Mouse (Mus musculus) fat pad, adult 2 months (tissue): Measurements from ENCODE around the gene Iqschfp.

ENCODE experiments used
- DNase-seq: peaks from one replicate; pipeline ENCODE4 v3.0.0-alpha.2; 2011; ENCODE audit warnings: low read depth, low spot score; ENCODE audit errors: extremely low read depth

The Iqschfp gene

DNA sequence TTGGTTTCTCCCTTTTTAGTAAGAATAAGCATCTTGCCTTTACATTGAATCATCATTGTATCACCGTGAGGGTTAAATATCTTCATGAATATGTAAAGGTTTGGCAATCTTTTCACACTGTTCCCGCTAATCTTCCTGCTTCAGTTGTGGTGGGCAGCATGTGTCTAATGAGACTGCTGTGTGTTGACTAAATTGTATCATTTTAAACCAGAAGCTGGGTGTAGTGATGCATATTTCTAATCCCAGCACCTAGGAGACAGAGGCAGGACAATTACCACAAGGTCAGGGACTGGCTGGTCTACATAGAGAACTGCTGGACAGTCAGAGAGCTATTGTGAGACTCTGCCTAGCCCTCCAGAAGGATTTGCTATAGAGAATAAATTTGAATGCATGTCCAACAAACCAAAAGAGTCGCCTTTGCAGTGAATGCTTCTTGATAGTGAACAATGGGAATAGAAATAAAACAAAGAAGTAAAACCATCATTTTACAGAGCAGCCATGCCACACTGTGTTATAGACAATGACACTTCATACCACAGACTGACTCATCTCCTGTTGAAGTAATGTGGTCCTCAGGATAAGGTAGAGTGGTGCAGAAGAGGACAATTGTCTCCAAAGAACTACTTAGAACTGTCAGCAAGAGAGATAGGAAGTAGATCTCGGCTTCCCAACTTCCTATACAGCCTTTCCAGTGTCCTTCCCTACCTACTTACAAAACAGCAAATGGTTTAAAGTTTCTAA lies 310.3 kb downstream of the Iqschfp start:
- no peak for DNase-seq

DNA sequence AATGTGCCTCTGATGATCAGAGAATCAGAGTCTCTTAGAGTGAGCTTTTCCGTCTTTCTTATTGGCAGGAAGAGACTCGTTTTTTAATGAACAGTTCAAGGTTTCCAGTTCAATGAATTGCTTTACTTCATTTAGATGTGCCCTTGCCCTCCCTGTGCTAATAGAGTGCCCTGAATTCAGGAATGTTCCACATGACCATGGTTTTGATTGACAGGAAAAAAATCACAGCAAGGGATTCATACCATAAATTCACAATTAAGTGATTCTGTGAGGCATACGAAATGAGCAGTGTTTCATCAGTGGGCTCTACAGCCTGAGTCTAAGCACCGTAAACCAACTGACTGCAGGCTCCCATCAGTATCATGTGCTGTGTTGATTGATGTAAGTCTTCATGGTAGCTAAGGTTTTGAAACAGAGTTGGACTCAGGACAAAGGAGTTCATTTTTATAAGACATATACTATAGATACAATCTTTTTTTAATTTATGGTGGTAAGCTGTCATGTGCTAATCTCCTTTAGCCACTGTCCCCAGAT lies 312.0 kb downstream of the Iqschfp start:
- no peak for DNase-seq

DNA sequence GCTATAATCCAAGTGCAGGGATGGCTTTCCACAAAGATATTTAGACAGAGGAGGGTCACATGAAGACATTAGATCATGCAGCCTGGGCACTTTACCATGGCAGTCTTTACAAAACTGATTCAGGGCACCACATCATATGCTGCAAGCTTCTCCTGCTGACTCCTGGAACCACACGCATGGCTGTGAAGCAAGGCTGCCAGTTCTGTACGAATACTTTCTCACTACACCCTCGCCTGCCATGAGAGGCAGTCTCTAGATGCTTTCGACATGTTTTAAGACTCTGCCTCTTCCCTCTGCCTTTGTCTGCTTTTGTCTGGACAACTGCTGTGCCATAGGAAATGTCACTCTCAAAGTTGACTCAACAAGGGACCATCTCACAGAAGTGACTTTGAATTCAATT lies 318.4 kb downstream of the Iqschfp start:
- no peak for DNase-seq

DNA sequence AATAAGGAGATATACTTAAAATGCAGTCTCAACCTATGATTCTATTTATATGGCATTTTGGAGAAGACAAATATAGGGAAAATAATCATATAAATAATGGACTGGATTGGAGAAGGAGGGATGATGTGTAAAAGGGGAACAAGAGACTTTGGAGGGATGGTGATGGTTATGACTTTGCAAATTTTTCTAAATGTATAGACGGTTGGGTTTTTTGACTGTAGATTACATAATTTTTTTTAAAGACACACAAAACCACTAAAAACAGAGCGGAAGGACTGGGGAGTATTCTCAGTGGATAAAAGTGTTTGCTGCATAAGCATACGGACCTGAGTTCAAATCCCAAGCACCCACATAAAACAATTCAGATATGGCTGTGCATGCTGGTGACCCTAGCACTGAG lies 329.4 kb downstream of the Iqschfp start:
- DNase-seq, result no peak

DNA sequence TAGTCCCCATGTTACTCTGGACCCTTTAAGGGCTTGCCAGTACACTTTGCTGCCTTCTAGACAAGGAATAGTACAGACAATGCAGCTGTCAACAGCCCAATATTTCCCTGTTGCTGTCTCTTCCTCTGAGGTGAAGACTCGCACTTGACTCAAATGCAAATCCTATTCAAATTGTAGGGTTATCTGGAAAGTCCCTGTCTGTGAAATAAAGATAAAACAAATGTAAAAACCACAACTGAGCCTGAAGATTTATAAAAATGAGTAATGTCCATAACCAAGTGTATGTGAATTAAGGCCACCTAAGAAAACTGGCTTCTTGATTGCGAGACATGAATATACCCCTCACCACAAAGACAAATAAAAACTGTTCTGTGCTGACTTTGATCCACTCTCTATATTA lies 347.9 kb downstream of the Iqschfp start:
- no peak for DNase-seq

DNA sequence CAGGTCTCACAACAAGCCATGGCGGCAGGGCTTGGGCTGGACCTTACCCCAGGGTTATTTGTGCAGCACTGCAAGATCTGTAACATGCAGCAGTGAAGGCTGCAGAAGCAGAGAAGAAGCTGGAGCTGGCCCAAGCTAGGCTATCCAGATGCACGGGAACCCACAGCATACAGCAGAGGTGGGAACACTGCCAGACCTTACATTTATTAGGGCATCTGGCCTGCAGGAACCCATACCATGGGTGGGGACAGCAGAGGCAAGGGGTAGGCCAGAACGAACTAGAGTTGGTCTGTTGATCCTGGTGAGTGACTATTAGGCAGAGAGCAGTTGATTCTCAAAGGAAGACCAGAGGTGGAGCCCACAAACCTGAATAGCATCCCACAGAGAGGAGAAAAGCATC lies 351.2 kb downstream of the Iqschfp start:
- no peak for DNase-seq

DNA sequence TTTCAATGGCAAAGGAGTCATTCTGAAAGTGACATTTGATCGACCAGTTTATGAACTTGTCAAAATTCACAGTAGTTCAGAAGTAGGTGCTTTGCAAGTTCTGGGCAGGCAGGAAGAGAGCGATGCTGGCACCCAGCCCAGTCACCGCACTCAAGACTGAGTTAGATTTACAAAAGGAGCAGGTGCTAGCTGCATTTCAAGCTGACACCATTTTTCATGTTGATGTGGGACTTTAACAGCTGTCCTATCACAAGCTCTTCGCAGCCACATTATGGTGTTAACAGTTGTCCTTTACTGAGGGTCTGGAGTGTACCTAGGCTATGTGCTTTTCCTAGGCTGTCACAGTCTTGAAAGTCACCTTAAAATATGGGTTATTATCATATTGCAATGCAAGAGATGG lies 354.1 kb downstream of the Iqschfp start:
- DNase-seq, result no peak

DNA sequence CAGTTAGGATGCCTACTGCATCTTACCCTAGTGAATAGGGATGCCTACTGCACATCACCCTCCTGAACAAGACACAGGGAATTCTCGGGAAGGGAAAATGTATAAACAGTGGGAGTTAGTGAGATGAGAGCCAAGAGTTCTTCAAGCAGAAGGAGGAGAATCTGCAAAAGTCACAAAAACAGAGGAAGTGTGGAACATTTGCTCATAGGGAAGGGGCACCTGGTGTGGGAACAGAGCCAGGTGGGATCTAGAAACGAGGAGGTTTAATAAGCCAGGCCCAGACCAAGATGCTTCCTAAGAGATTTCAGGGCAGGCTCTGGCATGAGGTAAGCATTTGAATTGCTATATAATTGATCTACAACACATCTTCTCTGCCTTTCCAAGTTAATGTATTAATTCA lies 358.6 kb downstream of the Iqschfp start:
- no peak for DNase-seq

DNA sequence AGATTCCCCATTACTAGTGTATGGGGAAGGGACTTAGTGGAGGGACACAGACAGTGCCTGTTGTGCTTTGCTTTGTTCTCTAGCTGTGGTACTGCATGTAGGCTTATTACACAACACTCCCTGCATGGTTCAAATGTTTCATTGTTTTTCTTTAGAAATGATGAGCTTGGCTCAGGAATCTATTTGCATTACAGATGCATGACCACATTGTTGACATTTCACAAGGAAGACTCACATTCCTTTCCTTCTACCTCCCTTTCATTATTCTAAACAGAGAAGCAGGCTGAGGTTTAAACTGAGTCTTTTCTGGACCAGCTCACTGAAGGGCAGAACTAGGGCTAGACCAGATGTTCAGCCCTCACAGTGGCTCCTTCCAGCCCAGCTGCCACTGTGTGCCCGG lies 360.3 kb downstream of the Iqschfp start:
- no peak for DNase-seq

DNA sequence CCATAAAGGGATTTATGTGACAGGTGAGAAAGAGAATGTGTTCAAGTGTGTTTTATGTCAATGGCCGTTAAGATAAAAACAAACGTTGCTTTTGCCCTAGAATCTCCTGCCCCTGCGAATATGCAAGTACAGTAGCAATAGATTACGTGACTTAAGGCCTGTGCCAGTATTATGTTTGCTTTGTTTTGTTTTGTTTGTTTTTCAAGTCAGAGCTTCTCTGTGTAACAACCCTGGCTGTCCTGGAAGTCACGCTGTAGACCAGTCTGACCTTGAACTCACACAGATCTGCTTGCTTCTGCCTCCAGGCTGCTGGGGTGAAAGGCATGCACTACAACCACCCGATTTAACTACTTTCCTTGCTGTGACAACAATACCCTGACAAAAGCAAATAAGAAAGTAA lies 370.3 kb downstream of the Iqschfp start:
- DNase-seq, result no peak

DNA sequence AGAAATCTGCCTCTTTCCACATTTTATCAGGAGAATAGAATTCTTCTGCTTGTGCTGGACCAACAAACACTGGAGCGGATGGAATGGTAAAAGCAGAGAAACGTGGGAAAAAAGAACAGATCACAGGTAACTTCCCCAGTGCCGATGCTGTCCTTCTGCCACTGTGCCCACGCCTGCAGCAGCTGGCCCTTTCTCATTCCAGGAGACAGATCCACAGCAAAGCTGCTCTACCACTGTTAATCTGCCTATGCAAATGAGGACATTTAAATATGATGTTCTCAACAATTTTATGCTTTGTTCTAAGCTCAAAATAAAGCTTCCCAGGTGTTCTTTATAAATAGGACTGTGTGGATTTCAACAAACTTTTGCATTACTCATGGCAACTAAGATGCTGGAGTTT lies 375.9 kb downstream of the Iqschfp start:
- DNase-seq, result no peak

DNA sequence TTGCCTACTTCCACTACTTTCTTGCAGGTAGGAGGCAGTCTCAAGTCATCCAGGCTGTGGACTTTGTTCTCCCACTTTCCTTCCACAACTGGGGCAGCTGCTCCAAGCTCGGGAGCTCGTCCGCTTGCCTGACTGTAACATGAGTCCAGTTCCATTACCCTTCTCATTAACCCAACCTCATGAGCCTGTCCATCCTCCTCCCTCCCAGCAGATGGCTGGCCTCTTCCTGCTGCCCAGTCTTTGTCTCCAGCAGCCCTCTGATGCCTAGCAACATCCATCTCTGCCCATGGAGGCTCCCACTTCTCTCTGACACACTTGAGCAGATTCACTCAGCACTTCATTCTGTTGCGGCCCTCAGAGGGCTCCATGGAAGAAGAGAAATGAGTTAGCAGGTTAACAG lies 377.2 kb downstream of the Iqschfp start:
- DNase-seq, result no peak

DNA sequence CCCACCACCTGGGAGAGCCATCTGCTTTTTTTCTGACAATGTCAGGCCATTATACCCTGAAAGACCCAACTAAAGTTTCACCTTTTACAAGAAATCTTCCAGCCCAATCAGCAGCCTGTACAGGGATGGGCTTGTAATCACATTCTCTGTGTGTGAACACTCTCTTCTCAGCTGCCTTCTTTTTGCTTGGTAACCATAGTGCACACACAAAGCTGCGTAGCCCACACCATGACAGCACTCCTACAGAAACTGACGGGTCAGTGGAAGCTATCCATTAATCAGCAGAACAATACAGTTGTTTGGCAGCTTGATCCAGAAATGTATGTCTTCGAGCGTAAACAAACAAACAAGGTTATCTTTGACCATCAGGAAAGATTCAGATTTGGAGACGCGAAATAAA lies 378.2 kb downstream of the Iqschfp start:
- DNase-seq, result no peak

DNA sequence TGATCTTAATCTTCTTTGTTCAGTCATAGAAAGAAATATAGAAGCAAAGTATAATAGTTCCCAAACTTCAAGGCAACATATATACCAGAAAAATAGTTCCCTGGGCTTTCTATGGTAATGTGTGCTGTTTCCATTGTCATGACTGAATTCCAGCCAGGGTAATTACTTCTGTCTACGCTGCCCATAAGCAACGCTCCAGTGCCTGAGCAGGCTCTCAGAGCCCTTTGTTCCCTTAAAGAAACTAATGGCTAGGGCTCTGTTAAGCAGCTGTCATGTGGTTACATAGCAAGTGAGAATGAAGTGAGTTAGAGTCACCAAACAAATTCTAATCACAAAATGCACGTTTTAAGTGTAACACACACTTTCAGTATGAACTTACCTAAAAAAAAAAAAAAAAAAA lies 379.4 kb downstream of the Iqschfp start:
- no peak for DNase-seq

DNA sequence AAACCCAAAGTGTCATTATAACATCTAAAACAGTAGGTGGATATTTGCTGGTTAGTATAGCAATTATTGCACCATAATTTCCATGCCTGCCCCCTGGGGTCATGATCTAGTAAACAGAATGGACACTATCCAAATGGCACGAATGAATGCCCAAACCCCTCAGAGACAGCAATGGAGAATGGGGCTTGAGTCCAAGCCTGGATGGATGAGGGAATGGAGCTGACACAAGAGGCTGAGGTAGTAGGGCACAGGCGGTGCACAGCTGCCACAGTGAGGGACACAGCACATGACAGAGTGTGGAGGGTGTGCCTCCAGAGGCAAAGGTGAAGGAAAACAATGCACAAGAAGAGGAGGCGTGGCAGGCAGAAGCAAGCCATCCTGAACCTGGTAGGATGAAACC lies 379.8 kb downstream of the Iqschfp start:
- DNase-seq, result no peak

DNA sequence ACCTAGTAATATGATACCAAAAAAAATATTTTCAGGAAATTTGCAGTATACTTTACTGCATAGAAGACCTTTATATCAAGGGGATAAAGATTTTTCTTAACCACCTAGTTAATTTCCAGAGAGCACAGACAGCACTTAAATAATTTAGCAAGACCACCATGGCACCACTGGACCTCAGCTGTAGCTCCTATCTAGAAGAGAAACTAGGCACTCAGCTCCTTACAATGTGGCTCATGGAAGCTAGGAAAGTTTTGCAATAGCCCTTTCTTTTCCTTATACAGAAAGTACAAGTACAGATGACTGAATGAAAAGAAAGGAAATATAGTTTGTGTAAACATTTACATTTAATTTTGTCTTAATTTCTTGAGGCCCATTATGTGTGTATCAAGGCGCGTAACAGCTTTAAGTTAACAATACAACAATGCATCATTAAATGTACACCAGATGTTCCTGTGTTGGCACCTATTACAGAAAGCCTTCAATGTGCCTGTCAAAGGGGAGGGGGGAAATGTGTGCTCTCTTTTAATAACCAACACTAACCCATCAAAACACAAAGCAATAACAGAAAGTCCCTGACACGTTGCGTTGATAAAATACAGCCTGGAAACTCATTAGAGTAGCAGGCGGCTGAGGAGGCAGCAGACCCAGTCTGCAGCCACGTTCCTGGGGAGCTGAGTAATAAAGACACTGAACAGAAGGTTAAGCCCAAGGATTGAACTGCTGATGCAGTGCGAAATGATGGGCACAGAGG lies 391.0 kb downstream of the Iqschfp start:
- DNase-seq, result no peak

DNA sequence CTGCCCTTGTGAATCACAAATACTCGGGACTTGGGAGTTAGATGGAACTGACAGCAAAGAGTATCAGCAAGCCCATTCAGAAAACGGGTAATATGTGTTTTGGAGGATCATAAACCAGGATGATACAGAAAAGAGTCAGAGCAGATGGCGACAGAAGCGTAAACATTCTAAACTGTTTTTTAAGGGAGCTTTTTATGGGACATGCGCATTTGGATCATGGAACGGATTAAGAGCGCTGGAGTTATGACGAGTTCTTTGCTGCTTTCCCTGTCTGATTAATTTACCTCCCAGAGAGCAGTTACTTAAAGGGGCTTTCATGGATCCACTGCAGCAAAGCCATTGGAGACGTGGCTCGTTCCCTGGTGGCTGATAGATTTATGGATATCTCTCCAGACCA lies 391.6 kb downstream of the Iqschfp start:
- no peak for DNase-seq

DNA sequence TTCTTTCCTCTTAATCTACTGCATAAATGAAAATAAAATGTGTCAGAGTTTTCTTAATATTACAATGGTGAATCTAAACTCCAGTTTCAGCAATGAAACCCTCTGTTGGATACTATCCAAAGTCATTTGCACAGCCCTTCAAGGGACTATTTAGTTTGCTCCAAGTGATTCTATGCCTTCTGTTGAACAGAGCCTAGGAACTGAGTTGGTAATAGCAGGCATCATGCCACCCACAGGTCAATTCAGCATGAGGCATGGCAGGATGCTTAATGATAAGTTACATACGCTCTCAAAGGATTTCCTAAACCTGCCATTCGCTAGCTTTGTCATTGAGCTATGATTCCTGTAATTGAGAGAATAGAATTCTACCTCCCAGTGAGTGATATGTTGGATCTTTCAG lies 392.5 kb downstream of the Iqschfp start:
- DNase-seq, result no peak

DNA sequence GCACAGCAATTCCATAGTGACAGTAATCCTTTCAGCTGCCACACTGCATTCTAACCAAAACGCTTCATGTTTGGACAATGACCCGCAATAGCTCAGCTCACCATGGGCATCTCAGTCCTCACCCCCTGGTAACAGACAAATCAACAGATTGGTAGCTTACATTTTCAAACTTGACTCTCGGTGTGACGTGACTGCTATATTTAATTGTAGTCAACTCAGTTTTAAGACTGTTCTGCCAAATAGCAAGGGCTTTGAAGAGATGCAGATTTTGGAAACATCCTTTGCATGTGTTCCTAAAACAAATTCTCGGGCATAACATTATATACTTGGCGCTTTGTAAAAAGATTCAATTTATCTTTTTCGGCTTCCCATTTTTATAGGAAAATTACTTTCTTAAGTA lies 404.7 kb downstream of the Iqschfp start:
- no peak for DNase-seq

DNA sequence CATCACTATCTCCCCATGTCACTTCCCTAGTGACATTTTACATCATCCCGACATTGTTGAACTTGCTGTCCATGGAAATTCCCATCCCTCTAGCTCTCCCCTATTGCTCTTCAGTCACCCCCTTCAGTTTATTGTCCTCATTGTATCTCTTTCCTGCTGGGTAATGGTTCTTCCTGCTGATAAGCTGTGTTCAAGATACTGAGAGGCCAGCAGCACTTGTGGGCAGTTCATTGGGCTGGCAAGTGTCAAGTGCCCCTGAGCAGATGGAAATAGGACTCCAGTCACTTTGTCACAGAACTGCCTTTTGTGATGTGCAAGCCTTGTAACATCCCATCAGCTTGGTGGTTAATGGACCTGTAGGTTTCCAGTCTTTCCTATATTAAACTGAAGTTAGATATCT lies 413.6 kb downstream of the Iqschfp start:
- DNase-seq, result no peak

DNA sequence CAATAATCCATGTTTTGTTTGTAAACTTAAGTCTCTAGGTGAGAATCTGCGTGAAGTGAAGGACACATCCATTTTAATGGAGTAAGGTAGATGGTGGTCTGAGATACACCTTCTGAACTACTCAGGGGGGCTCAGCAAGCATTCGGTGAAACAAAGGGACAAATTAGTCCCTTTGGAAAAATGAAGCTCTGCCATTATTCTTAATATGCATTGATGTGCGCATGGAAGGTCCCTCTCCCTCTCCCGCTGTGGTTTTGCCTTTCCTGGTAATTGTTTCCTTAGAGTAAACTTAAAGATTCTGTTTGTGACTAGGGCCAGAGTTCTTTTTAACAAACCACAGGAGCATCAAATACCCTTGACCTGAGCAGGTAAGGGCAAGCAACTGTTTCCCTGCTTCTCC lies 414.7 kb downstream of the Iqschfp start:
- no peak for DNase-seq

DNA sequence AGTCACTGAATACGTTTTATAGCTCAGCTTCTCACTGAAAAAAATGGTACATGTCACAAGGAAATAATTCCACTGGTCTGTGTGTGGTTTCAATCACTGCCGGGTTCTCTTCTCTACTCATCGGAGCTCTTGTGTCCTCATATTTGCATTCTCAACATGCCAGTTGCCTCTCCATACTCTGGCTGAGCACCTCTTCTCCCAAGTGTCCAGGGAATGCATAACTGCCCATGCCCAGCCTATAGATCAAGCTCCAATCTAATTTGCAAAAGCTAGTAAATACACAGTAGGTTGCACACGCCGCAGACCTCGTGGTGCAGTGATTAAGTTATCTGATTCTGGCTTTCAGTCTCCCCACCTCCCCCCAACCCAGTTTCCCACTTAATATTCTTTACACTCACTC lies 433.5 kb downstream of the Iqschfp start:
- DNase-seq, result no peak

DNA sequence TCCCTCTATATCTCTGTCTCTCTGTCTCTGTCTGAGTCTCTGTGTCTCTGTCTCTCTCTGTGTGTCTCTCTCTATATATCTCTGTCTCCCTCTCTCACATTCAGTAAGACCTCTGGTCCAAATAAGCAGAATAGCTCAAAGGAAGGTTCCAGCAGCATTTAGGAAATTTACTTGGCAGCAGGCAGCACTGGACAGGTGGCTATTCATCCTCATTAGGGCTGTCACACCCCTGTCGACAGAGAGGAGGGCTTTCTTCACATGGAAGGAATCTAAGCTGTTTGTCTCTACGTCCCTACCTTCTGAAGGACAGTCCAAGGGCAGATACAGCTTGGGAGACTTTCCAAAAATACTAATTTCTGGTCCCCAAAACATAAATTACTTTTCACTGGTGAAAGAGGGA lies 440.5 kb downstream of the Iqschfp start:
- DNase-seq, result no peak
